ENCODE assay signal across 23 mouse cellular contexts in genomic region chr5:34269197-34269920, GRCm38 (mm10). TPM values are rescaled to one million over a fixed set of nuclear protein-coding genes. Genes with fewer than 3 reads are reported as not detected.
DNase-seq lines count a peak whose midpoint lies in the region; ATAC-seq lines count a peak whose summit lies in the region.
"Had no signal": no experiment of that assay in that cellular context is flagged by ENCODE, and none has a peak within 500 bp of the region (broad histone marks: within the 10 kb centered on the region; RNA-seq: fewer than 3 reads in every experiment).

No protein-coding gene starts in this region.

- intact Hi-C loops in heart, postnatal 25 days (cut with DNase I): no loop called here

- 73% methylated on average over 16 of the region's 16 CpGs for WGBS in heart, embryonic 12.5 days
- WGBS in midbrain, embryonic 11.5 days: 82% methylated on average over 16 of the region's 16 CpGs
- 86% methylated on average over 16 of the region's 16 CpGs for WGBS in midbrain, embryonic 14.5 days
- 88% methylated on average over 16 of the region's 16 CpGs for WGBS in forebrain, embryonic 13.5 days

- no peaks in the 10 kb centered on the region for H3K27me3 ChIP-seq in heart, embryonic 12.5 days (replicated peaks)
- no peaks in the 10 kb centered on the region for H3K27me3 ChIP-seq in midbrain, embryonic 11.5 days (ENCODE audit: control insufficient read depth, insufficient read depth, low read length)
- no peaks in the 10 kb centered on the region for H3K27me3 ChIP-seq in midbrain, embryonic 14.5 days (ENCODE audit: control insufficient read depth, insufficient read depth, low read length)
- no peaks in the 10 kb centered on the region for H3K27me3 ChIP-seq in forebrain, embryonic 13.5 days
- H3K27me3 ChIP-seq: embryonic facial prominence, embryonic 15.5 days; kidney, embryonic 15.5 days; neural tube, embryonic 15.5 days had no signal

- peaks cover 4% of the 10 kb centered on the region; the same call in 1 of the 2 replicates for H3K9me3 ChIP-seq in heart, embryonic 12.5 days (replicated peaks)
- no peaks in the 10 kb centered on the region for H3K9me3 ChIP-seq in midbrain, embryonic 11.5 days (ENCODE audit: control insufficient read depth, low read length)
- no peaks in the 10 kb centered on the region for H3K9me3 ChIP-seq in midbrain, embryonic 14.5 days (ENCODE audit: control insufficient read depth, low read length)
- H3K9me3 ChIP-seq in forebrain, embryonic 13.5 days (replicated peaks): no peaks in the 10 kb centered on the region
- H3K9me3 ChIP-seq: embryonic facial prominence, embryonic 15.5 days; kidney, embryonic 15.5 days; limb, embryonic 10.5 days; midbrain, embryonic 10.5 days; neural tube, embryonic 15.5 days had no signal

- no peak for ATAC-seq in heart, embryonic 12.5 days (ENCODE audit: insufficient number of reproducible peaks, low FRiP score)
- no peak for ATAC-seq in midbrain, embryonic 11.5 days (ENCODE audit: low FRiP score)
- ATAC-seq in midbrain, embryonic 14.5 days (ENCODE audit: low FRiP score, low TSS enrichment): no peak
- no peak for ATAC-seq in forebrain, embryonic 13.5 days

- H3K9ac ChIP-seq in heart, embryonic 12.5 days: no peak overlapping the region
- H3K9ac ChIP-seq in midbrain, embryonic 11.5 days (ENCODE audit: low read length): no peak overlapping the region
- H3K9ac ChIP-seq in midbrain, embryonic 14.5 days (replicated peaks; ENCODE audit: low read length): no peak overlapping the region
- no peak overlapping the region for H3K9ac ChIP-seq in forebrain, embryonic 13.5 days
- H3K9ac ChIP-seq: embryonic facial prominence, embryonic 15.5 days; kidney, embryonic 15.5 days; neural tube, embryonic 15.5 days had no signal

- DNase-seq in heart, postnatal 25 days (ENCODE audit: low spot score): no peak
- peak; percentile 69 for DNase-seq in midbrain, embryonic 11.5 days (ENCODE audit: low spot score, missing footprints)
- no peak for DNase-seq in midbrain, embryonic 14.5 days
- DNase-seq in cerebellum, postnatal 25 days: peak; percentile 92 to 93
- DNase-seq in adrenal gland, postnatal 14 days: no peak
- DNase-seq in layer of hippocampus, postnatal 14 days (ENCODE audit: low spot score in 2 of 2): no peak
- DNase-seq: adrenal gland, adult 8-10 months; embryo, embryonic 11 days; gastrocnemius, postnatal 25 days; lung, adult 18-20 months; thymus, postnatal 25 days had no signal

- no peak overlapping the region for H3K27ac ChIP-seq in heart, embryonic 12.5 days (ENCODE audit: poor library complexity, severe bottlenecking)
- H3K27ac ChIP-seq in midbrain, embryonic 11.5 days (ENCODE audit: low read depth, low read length): no peak overlapping the region
- no peak overlapping the region for H3K27ac ChIP-seq in midbrain, embryonic 14.5 days (replicated peaks; ENCODE audit: low read depth, low read length)
- H3K27ac ChIP-seq in forebrain, embryonic 13.5 days: no peak overlapping the region
- H3K27ac ChIP-seq: embryonic facial prominence, embryonic 15.5 days; kidney, embryonic 15.5 days; limb, embryonic 10.5 days; midbrain, embryonic 10.5 days; neural tube, embryonic 15.5 days had no signal

- no peak overlapping the region for H3K4me3 ChIP-seq in heart, embryonic 12.5 days
- no peak overlapping the region for H3K4me3 ChIP-seq in midbrain, embryonic 11.5 days (ENCODE audit: low read depth, low read length)
- no peak overlapping the region for H3K4me3 ChIP-seq in midbrain, embryonic 14.5 days (replicated peaks; ENCODE audit: low read depth, low read length)
- no peak overlapping the region for H3K4me3 ChIP-seq in forebrain, embryonic 13.5 days
- H3K4me3 ChIP-seq: embryonic facial prominence, embryonic 15.5 days; kidney, embryonic 15.5 days; limb, embryonic 10.5 days; midbrain, embryonic 10.5 days; myocyte; neural tube, embryonic 15.5 days had no signal

- H3K4me1 ChIP-seq in heart, embryonic 12.5 days (replicated peaks): peaks cover 13% of the 10 kb centered on the region
- no peaks in the 10 kb centered on the region for H3K4me1 ChIP-seq in midbrain, embryonic 11.5 days (ENCODE audit: control insufficient read depth, insufficient read depth, low read length)
- H3K4me1 ChIP-seq in midbrain, embryonic 14.5 days (ENCODE audit: control insufficient read depth, insufficient read depth, low read length): no peaks in the 10 kb centered on the region
- peaks cover 3% of the 10 kb centered on the region; the same call in 1 of the 2 replicates for H3K4me1 ChIP-seq in forebrain, embryonic 13.5 days
- H3K4me1 ChIP-seq: embryonic facial prominence, embryonic 15.5 days; kidney, embryonic 15.5 days; neural tube, embryonic 15.5 days had no signal

- H3K36me3 ChIP-seq in heart, embryonic 12.5 days: no peaks in the 10 kb centered on the region
- no peaks in the 10 kb centered on the region for H3K36me3 ChIP-seq in midbrain, embryonic 11.5 days (ENCODE audit: control insufficient read depth, insufficient read depth, low read length)
- no peaks in the 10 kb centered on the region for H3K36me3 ChIP-seq in midbrain, embryonic 14.5 days (ENCODE audit: control insufficient read depth, insufficient read depth, low read length)
- no peaks in the 10 kb centered on the region for H3K36me3 ChIP-seq in forebrain, embryonic 13.5 days (ENCODE audit: poor library complexity, severe bottlenecking)
- H3K36me3 ChIP-seq: embryonic facial prominence, embryonic 15.5 days; kidney, embryonic 15.5 days; limb, embryonic 10.5 days; midbrain, embryonic 10.5 days; neural tube, embryonic 15.5 days had no signal

- peak overlapping the region; percentile 23; the same call in 1 of the 2 replicates for H3K4me2 ChIP-seq in heart, embryonic 12.5 days
- H3K4me2 ChIP-seq in midbrain, embryonic 11.5 days: no peak overlapping the region
- no peak overlapping the region for H3K4me2 ChIP-seq in midbrain, embryonic 14.5 days (ENCODE audit: low read length)
- no peak overlapping the region for H3K4me2 ChIP-seq in forebrain, embryonic 13.5 days
- H3K4me2 ChIP-seq: embryonic facial prominence, embryonic 15.5 days; heart, embryonic 11.5 days; kidney, embryonic 15.5 days; neural tube, embryonic 15.5 days had no signal

RNA-seq across cellular contexts. Expression of gene Zfyve28, which starts 18.9 kb away (rescaled TPM):
- 0.28 and 0.37 TPM in 2 replicates for polyA plus RNA-seq in heart, embryonic 12.5 days (2016; fragmentation: Nextera tagmentation; extraction: Ambion mirVana)
- under 1 TPM; 0.36 to 0.60 TPM for total RNA-seq in heart, postnatal 25 days (2021)
- 0.75 and 1.0 TPM in 2 replicates for polyA plus RNA-seq in midbrain, embryonic 11.5 days (2014; fragmentation: Nextera tagmentation; extraction: Ambion mirVana)
- 2.8 and 3.2 TPM in 2 replicates for polyA plus RNA-seq in midbrain, embryonic 14.5 days (2014; fragmentation: Nextera tagmentation; extraction: Ambion mirVana)
- 0.44 and 1.6 TPM in 2 replicates for total RNA-seq in adrenal gland, postnatal 14 days (2021)
- 10 to 100 TPM; 26.4 to 26.6 TPM for total RNA-seq in layer of hippocampus, postnatal 14 days (2021)
- 1.8 and 1.9 TPM in 2 replicates for polyA plus RNA-seq in forebrain, embryonic 13.5 days (2015; fragmentation: Nextera tagmentation; extraction: Ambion mirVana)

RNA-seq across cellular contexts. Expression of gene Cfap99, which starts 19.0 kb away (rescaled TPM):
- 0.08 TPM in 1 of 2 replicates, not detected in the other for polyA plus RNA-seq in heart, embryonic 12.5 days (2016; fragmentation: Nextera tagmentation; extraction: Ambion mirVana)
- total RNA-seq in heart, postnatal 25 days (2021): not detected
- polyA plus RNA-seq in midbrain, embryonic 11.5 days (2014; fragmentation: Nextera tagmentation; extraction: Ambion mirVana): 0.16 TPM in 1 of 2 replicates, not detected in the other
- 0.09 TPM in 1 of 2 replicates, not detected in the other for polyA plus RNA-seq in midbrain, embryonic 14.5 days (2014; fragmentation: Nextera tagmentation; extraction: Ambion mirVana)
- not detected in 2 replicates for total RNA-seq in adrenal gland, postnatal 14 days (2021)
- total RNA-seq in layer of hippocampus, postnatal 14 days (2021): under 1 TPM; 0.39 to 0.41 TPM
- polyA plus RNA-seq in forebrain, embryonic 13.5 days (2015; fragmentation: Nextera tagmentation; extraction: Ambion mirVana): 0.08 TPM in 1 of 2 replicates, not detected in the other
- total RNA-seq: gastrocnemius, postnatal 25 days; hematopoietic stem cell, adult 5-6 weeks had no signal
- polyA plus RNA-seq: forebrain, embryonic 11.5 days; intestine, embryonic 14.5 days; kidney, embryonic 15.5 days; limb, embryonic 10.5 days; midbrain, embryonic 10.5 days; neural tube, embryonic 15.5 days had no signal

Comparison
In these comparisons a context has a peak if more than half of its experiments do, and no peak if none do; other contexts are left out.
1. DNase-seq: peak in midbrain, embryonic 11.5 days (single experiment) and cerebellum, postnatal 25 days (2 of 2); none in heart, postnatal 25 days (single experiment), midbrain, embryonic 14.5 days (single experiment), adrenal gland, postnatal 14 days (single experiment) and layer of hippocampus, postnatal 14 days (0 of 2).